Comparison of ENCODE assay signal across 11 mouse cellular contexts in the genomic region with DNA sequence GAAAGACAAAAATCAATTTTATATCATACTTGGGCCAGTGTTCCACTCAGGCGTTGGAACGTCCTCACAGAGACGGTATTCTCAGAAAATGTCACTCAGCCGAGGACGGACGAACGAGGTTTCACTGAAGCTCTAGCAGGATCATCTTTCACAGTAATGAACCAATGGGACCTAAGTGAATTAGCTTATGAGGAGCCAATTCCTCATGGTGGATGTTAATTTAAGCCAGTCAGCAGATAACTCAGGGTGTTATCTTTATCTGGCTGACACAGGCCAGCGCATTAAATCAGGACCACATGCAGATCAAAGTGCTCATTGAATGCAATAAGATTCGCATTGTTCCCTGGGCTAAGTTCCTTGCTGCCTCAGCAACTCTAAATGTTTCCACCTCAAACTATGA. TPM values are rescaled to one million over a fixed set of nuclear protein-coding genes. Genes with fewer than 3 reads are reported as not detected.
DNase-seq lines count a peak whose midpoint lies in the region; ATAC-seq and TF ChIP-seq lines count a peak whose summit lies in the region.
"Had no signal": no experiment of that assay in that cellular context is flagged by ENCODE, and none has a peak within 500 bp of the region (broad histone marks: within the 10 kb centered on the region; RNA-seq: fewer than 3 reads in every experiment).

No protein-coding gene starts in this region.

- no peak for TF ChIP-seq EP300 in lung, postnatal 0 days (IDR thresholded peaks at IDR 0.05)

- H3K27ac ChIP-seq in heart, embryonic 11.5 days (ENCODE audit: low read depth, low read length) = peak overlapping the region; percentile 66
- H3K27ac ChIP-seq in lung, postnatal 0 days (ENCODE audit: low read length) = peak overlapping the region; percentile 66
- no peak overlapping the region for H3K27ac ChIP-seq in limb, embryonic 13.5 days
- no peak overlapping the region for H3K27ac ChIP-seq in cerebellum, adult 2 months (ENCODE audit: insufficient read depth, low read length)

- WGBS in heart, embryonic 11.5 days (ENCODE audit: insufficient replicate concordance) = 13% methylated on average over 9 of the region's 9 CpGs
- WGBS in lung, postnatal 0 days = 51% methylated on average over 9 of the region's 9 CpGs
- 18% methylated on average over 9 of the region's 9 CpGs for WGBS in limb, embryonic 13.5 days
- 60% methylated on average over 9 of the region's 9 CpGs for WGBS in cerebellum, adult 2 months

- no peak for TF ChIP-seq CTCF in lung, postnatal 0 days (IDR thresholded peaks at IDR 0.05)
- no peak for TF ChIP-seq CTCF in cerebellum, adult 2 months (IDR thresholded peaks at IDR 0.05; ENCODE audit: borderline replicate concordance, insufficient read depth, low read depth, low read length)

- no peaks in the 10 kb centered on the region for H3K36me3 ChIP-seq in heart, embryonic 11.5 days (ENCODE audit: control insufficient read depth, insufficient read depth, low read length)
- H3K36me3 ChIP-seq in lung, postnatal 0 days (ENCODE audit: insufficient read depth, low read length) = peaks cover 12% of the 10 kb centered on the region; the same call in 1 of the 2 replicates
- no peaks in the 10 kb centered on the region for H3K36me3 ChIP-seq in limb, embryonic 13.5 days

- H3K9me3 ChIP-seq in heart, embryonic 11.5 days (replicated peaks; ENCODE audit: control insufficient read depth, low read length) = no peaks in the 10 kb centered on the region
- no peaks in the 10 kb centered on the region for H3K9me3 ChIP-seq in lung, postnatal 0 days (ENCODE audit: low read length)
- no peaks in the 10 kb centered on the region for H3K9me3 ChIP-seq in limb, embryonic 13.5 days

- no peak for TF ChIP-seq POLR2A in cerebellum, adult 2 months (IDR thresholded peaks at IDR 0.05; ENCODE audit: borderline replicate concordance, insufficient read depth, low read length)

- 0 out of 2 replicates have a peak overlapping the region, but pooled peaks have one; percentile 39 for H3K9ac ChIP-seq in heart, embryonic 11.5 days (ENCODE audit: low read depth, low read length)
- no peak overlapping the region for H3K9ac ChIP-seq in lung, postnatal 0 days (replicated peaks; ENCODE audit: low read depth)
- no peak overlapping the region for H3K9ac ChIP-seq in limb, embryonic 13.5 days

- ATAC-seq in heart, embryonic 11.5 days (replicated peaks; ENCODE audit: insufficient number of reproducible peaks, low FRiP score, low TSS enrichment) = no peak
- ATAC-seq in lung, postnatal 0 days = no peak
- ATAC-seq in limb, embryonic 13.5 days (ENCODE audit: low FRiP score, low read depth) = peak; percentile 16; the same call in 1 of the 2 replicates

- H3K27me3 ChIP-seq in heart, embryonic 11.5 days (ENCODE audit: control insufficient read depth, insufficient read depth, low read length) = no peaks in the 10 kb centered on the region
- H3K27me3 ChIP-seq in lung, postnatal 0 days (replicated peaks; ENCODE audit: insufficient read depth, low read length) = no peaks in the 10 kb centered on the region
- 0 out of 2 replicates have a peak, but pooled peaks cover 3% of the 10 kb centered on the region for H3K27me3 ChIP-seq in limb, embryonic 13.5 days
- H3K27me3 ChIP-seq in cerebellum, adult 2 months (ENCODE audit: control insufficient read depth, insufficient read depth, low read length) = no peaks in the 10 kb centered on the region

- H3K4me1 ChIP-seq in heart, embryonic 11.5 days (ENCODE audit: control insufficient read depth, insufficient read depth, low read length) = peaks cover 44% of the 10 kb centered on the region
- H3K4me1 ChIP-seq in lung, postnatal 0 days (ENCODE audit: insufficient read depth, low read depth, low read length) = peaks cover 7% of the 10 kb centered on the region
- H3K4me1 ChIP-seq in limb, embryonic 13.5 days = peaks cover 18% of the 10 kb centered on the region
- H3K4me1 ChIP-seq in cerebellum, adult 2 months (ENCODE audit: control insufficient read depth, insufficient read depth, low read length) = no peaks in the 10 kb centered on the region

- no peak overlapping the region for H3K4me3 ChIP-seq in heart, embryonic 11.5 days (ENCODE audit: low read depth, low read length)
- no peak overlapping the region for H3K4me3 ChIP-seq in lung, postnatal 0 days (ENCODE audit: low read depth, low read length)
- no peak overlapping the region for H3K4me3 ChIP-seq in limb, embryonic 13.5 days
- H3K4me3 ChIP-seq in cerebellum, adult 2 months (replicated peaks; ENCODE audit: insufficient read depth, low read depth, low read length) = no peak overlapping the region

- peak overlapping the region; percentile 38 for H3K4me2 ChIP-seq in heart, embryonic 11.5 days
- no peak overlapping the region for H3K4me2 ChIP-seq in lung, postnatal 0 days (replicated peaks; ENCODE audit: low read depth, low read length)
- H3K4me2 ChIP-seq in limb, embryonic 13.5 days (replicated peaks) = peak overlapping the region; percentile 43

- DNase-seq in heart, adult 9 months (ENCODE audit: low spot score in 2 of 2) = no peak
- DNase-seq in lung, postnatal 0 days (ENCODE audit: low spot score) = no peak
- no peak for DNase-seq in lung, postnatal 36 days
- DNase-seq in right cerebral cortex, postnatal 36 days (ENCODE audit: low spot score in 2 of 2) = no peak
- no peak for DNase-seq in cerebellum, adult 2 months
- DNase-seq in urinary bladder, adult 18-20 months (ENCODE audit: low spot score in 2 of 2) = no peak
- DNase-seq: B cell, adult 2 months; cerebellum, adult 9-11 months; thymus, adult 2 months had no signal

RNA-seq across cellular contexts. Expression of gene Cdca7l, which starts 53.0 kb away (rescaled TPM):
- 17.5 and 17.9 TPM in 2 replicates for polyA plus RNA-seq in heart, embryonic 11.5 days (2014; fragmentation: Nextera tagmentation; extraction: Ambion mirVana)
- 6.7 and 8.8 TPM in 2 replicates for polyA plus RNA-seq in lung, postnatal 0 days (2015; fragmentation: Nextera tagmentation; extraction: Ambion mirVana)
- polyA plus RNA-seq in limb, embryonic 13.5 days (2015; fragmentation: Nextera tagmentation; extraction: Ambion mirVana) = 32.4 and 32.7 TPM in 2 replicates
- polyA plus RNA-seq in cerebellum, adult 2 months (2012; rRNA removed) = 1.0 and 1.1 TPM in 2 replicates

Comparison
In these comparisons a context has a peak if more than half of its experiments do, and no peak if none do; other contexts are left out.
1. H3K27ac ChIP-seq: peak in heart, embryonic 11.5 days (single experiment) and lung, postnatal 0 days (single experiment); none in limb, embryonic 13.5 days (single experiment) and cerebellum, adult 2 months (single experiment).